Mouse (Mus musculus) E14TG2a.4 (cell line): Measurements from ENCODE around the gene Cdh23.

Experiments used
- CTCF ChIP-seq: conservative IDR thresholded peaks from 2 replicates; pipeline ENCODE4 v1.5.1; 2014; ENCODE audit warnings: low read length
- POU5F1 ChIP-seq: IDR thresholded peaks from 2 replicates; pipeline ENCODE4 v1.6.1; 2014; ENCODE audit warnings: low read length, borderline replicate concordance

DNA sequence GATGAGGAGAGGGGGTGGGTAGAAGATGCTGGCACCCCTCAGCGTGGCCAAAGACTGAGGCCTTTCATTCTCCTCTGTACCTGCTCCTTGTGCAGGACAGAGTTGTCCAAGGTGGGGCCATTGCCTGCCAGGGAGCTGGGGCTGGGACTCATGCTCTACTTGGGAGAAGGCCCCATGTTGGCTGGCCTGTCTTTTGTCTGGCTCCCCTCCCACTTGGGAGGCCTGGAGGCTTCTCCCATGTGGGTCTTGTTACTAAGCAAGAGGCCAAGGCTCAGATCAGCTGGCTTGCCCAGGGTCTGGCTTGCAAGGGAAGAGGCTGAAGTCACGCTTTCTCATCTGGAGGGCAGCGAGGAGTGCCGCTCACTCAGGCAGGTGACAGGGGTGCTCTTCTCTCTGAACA lies 338.8 kb downstream of the Cdh23 start:
- no peak for TF ChIP-seq CTCF
- no peak for TF ChIP-seq POU5F1
